Mouse (Mus musculus) right cerebral cortex, postnatal 36 days (tissue): Measurements from ENCODE around the gene Gpx3.
"Not testable (repeated sequence)": the region's sequence is repeated elsewhere in the genome, so short reads cannot be mapped to it uniquely, and the experiment has no call there.

Experiments used
- DNase-seq, 2 experiments: peaks; one replicate each; pipeline ENCODE4 v3.0.0; 2022; ENCODE audit warnings: low spot score in 2 of 2, mixed read lengths in 1 of 2

Gene Gpx3

GRCm38 (mm10) chr11:54902333-54903323 is at the start of gene Gpx3:
Gene Gpx3, plus strand, starts transcription at chr11:54902453.
- DNase-seq: peak; percentile 36 to 49

- not testable (repeated sequence) for DNase-seq
Measured at GRCm38 (mm10) chr11:54858880-54859279, 43.4 kb upstream of the Gpx3 start.

- no peak for DNase-seq
Measured at GRCm38 (mm10) chr11:54859322-54860165, 42.7 kb upstream of the Gpx3 start.

- DNase-seq: peak; percentile 94 to 97
Measured at GRCm38 (mm10) chr11:54860256-54861038, 41.8 kb upstream of the Gpx3 start, which contains the start of gene Lyrm7. Gene Lyrm7, minus strand, starts transcription at chr11:54860916.

GRCm38 (mm10) chr11:54861471-54862420 is 40.5 kb upstream of the Gpx3 start:
- no peak for DNase-seq

GRCm38 (mm10) chr11:54862621-54863520 is 39.4 kb upstream of the Gpx3 start:
- peak in 1 of 2 experiments; percentile 36 for DNase-seq

GRCm38 (mm10) chr11:54865330-54866085 is 36.7 kb upstream of the Gpx3 start:
- no peak for DNase-seq

- DNase-seq: peak; percentile 86 to 88
Measured at GRCm38 (mm10) chr11:54866119-54867048, 35.9 kb upstream of the Gpx3 start, which contains the start of gene Hint1. Gene Hint1, plus strand, starts transcription at chr11:54866383.

- DNase-seq: no peak
Measured at GRCm38 (mm10) chr11:54867049-54867385, 35.2 kb upstream of the Gpx3 start.

- DNase-seq: no peak
Measured at GRCm38 (mm10) chr11:54867903-54868434, 34.3 kb upstream of the Gpx3 start.

- no peak for DNase-seq
Measured at GRCm38 (mm10) chr11:54868445-54868844, 33.8 kb upstream of the Gpx3 start.

GRCm38 (mm10) chr11:54869318-54869717 is 32.9 kb upstream of the Gpx3 start:
- DNase-seq: no peak

- DNase-seq: peak in 1 of 2 experiments; percentile 24
Measured at GRCm38 (mm10) chr11:54871831-54872537, 30.3 kb upstream of the Gpx3 start.

GRCm38 (mm10) chr11:54876031-54876430 is 26.2 kb upstream of the Gpx3 start:
- DNase-seq: no peak

GRCm38 (mm10) chr11:54878893-54879292 is 23.4 kb upstream of the Gpx3 start:
- DNase-seq: no peak

GRCm38 (mm10) chr11:54879434-54879833 is 22.8 kb upstream of the Gpx3 start:
- DNase-seq: no peak
